Mouse (Mus musculus): ENCODE measurements around the gene Aox2.
A peak's percentile ranks its signal among the peaks of the same experiment; 100 is the strongest.

Aox2 gene

DNA sequence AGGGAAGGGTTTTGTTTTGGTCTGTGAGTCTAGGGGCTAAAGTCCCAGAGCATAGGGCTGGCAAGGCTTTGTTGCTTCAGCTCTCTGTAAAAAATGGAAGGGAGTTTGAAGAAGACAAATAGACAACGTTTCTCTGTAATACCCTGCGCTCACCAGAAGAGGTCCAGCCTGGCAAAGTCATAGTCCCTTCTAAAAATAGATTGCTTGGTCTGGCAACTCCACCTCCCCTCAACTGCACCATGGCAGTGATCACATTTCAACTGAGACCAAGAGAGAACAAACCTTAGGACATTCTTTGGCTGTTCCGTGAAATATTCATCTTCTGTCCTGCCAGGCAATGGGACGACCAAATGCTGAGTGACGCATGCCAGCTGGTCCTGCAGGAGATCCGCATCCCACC, 37.8 kb upstream of the Aox2 start:
- Histone ChIP-seq H3K4me1 (replicated peaks; ENCODE audit: low read depth, low read length) (peaks cover 3% of the 10 kb centered on the region; the same call in 1 of the 2 replicates), H3K9me3 (ENCODE audit: low read length) (no peaks in the 10 kb centered on the region), H3K4me3 (replicated peaks; ENCODE audit: low read length) (no peak overlapping the region), H3K27me3 (ENCODE audit: insufficient read depth, low read length) (no peaks in the 10 kb centered on the region), H3K36me3 (ENCODE audit: insufficient read depth, low read length) (no peaks in the 10 kb centered on the region)
- TF ChIP-seq NANOG (IDR thresholded peaks at IDR 0.05; ENCODE audit: borderline replicate concordance, low read length) (no peak), CTCF (conservative IDR thresholded peaks at IDR 0.05; ENCODE audit: low read length) (peak; percentile 18; the same call in 1 of the 2 replicates), POU5F1 (IDR thresholded peaks at IDR 0.05; ENCODE audit: borderline replicate concordance, low read length) (no peak)

DNA sequence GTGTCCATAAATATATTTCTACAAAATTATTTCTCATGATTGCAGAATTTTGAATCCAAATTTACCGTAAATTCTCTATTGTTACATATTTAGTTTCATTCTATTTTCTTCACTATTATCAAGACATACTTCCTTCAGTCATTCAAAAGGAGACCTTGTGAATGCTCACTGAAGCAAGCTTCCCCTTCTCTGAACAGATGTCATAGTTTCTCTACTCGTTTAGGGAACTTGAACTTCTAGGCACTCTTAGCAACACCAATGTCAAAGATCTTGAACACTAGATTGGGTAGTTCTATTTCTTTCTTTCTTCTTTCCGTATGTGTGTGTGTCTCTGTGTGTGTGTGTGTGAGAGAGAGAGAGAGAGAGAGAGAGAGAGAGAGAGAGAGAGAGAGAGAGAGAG, 33.6 kb upstream of the Aox2 start:
- H3K36me3 ChIP-seq (ENCODE audit: insufficient read depth, low read length), result no peaks in the 10 kb centered on the region
- H3K27me3 ChIP-seq (ENCODE audit: insufficient read depth, low read length), result no peaks in the 10 kb centered on the region
- peaks cover 3% of the 10 kb centered on the region; the same call in 1 of the 2 replicates for H3K4me1 ChIP-seq (replicated peaks; ENCODE audit: low read depth, low read length)
- no peak for TF ChIP-seq CTCF (conservative IDR thresholded peaks at IDR 0.05; ENCODE audit: low read length)
- TF ChIP-seq POU5F1 (IDR thresholded peaks at IDR 0.05; ENCODE audit: borderline replicate concordance, low read length), result no peak
- H3K9me3 ChIP-seq (ENCODE audit: low read length), result no peaks in the 10 kb centered on the region
- H3K4me3 ChIP-seq (replicated peaks; ENCODE audit: low read length), result no peak overlapping the region

- H3K36me3 ChIP-seq (ENCODE audit: insufficient read depth, low read length), result no peaks in the 10 kb centered on the region
- no peaks in the 10 kb centered on the region for H3K27me3 ChIP-seq (ENCODE audit: insufficient read depth, low read length)
- TF ChIP-seq NANOG (IDR thresholded peaks at IDR 0.05; ENCODE audit: borderline replicate concordance, low read length), result no peak
- TF ChIP-seq POU5F1 (IDR thresholded peaks at IDR 0.05; ENCODE audit: borderline replicate concordance, low read length), result no peak
- TF ChIP-seq CTCF (conservative IDR thresholded peaks at IDR 0.05; ENCODE audit: low read length), result no peak
- H3K4me3 ChIP-seq (replicated peaks; ENCODE audit: low read length), result no peak overlapping the region
- H3K4me1 ChIP-seq (replicated peaks; ENCODE audit: low read depth, low read length), result no peaks in the 10 kb centered on the region
- H3K9me3 ChIP-seq (ENCODE audit: low read length), result no peaks in the 10 kb centered on the region
These were observed 29.6 kb upstream of the Aox2 start for GRCm38 (mm10) chr1:58248518-58248917.

GRCm38 (mm10) chr1:58253466-58253865, 24.7 kb upstream of the Aox2 start:
- H3K36me3 ChIP-seq (ENCODE audit: insufficient read depth, low read length), result no peaks in the 10 kb centered on the region
- TF ChIP-seq CTCF (conservative IDR thresholded peaks at IDR 0.05; ENCODE audit: low read length) (no peak), POU5F1 (IDR thresholded peaks at IDR 0.05; ENCODE audit: borderline replicate concordance, low read length) (no peak), NANOG (IDR thresholded peaks at IDR 0.05; ENCODE audit: borderline replicate concordance, low read length) (no peak)
- H3K9me3 ChIP-seq (ENCODE audit: low read length), result no peaks in the 10 kb centered on the region
- H3K27me3 ChIP-seq (ENCODE audit: insufficient read depth, low read length), result no peaks in the 10 kb centered on the region
- H3K4me1 ChIP-seq (replicated peaks; ENCODE audit: low read depth, low read length), result peaks cover 3% of the 10 kb centered on the region; the same call in 1 of the 2 replicates
- no peak overlapping the region; the same call in 1 of the 2 replicates for H3K4me3 ChIP-seq (replicated peaks; ENCODE audit: low read length)

- Histone ChIP-seq H3K4me1 (replicated peaks; ENCODE audit: low read depth, low read length) (peaks cover 3% of the 10 kb centered on the region; the same call in 1 of the 2 replicates), H3K4me3 (replicated peaks; ENCODE audit: low read length) (no peak overlapping the region)
- TF ChIP-seq POU5F1 (IDR thresholded peaks at IDR 0.05; ENCODE audit: borderline replicate concordance, low read length) (no peak), NANOG (IDR thresholded peaks at IDR 0.05; ENCODE audit: borderline replicate concordance, low read length) (no peak), CTCF (conservative IDR thresholded peaks at IDR 0.05; ENCODE audit: low read length) (no peak)
These were observed 20.7 kb upstream of the Aox2 start for GRCm38 (mm10) chr1:58257195-58257991.

DNA sequence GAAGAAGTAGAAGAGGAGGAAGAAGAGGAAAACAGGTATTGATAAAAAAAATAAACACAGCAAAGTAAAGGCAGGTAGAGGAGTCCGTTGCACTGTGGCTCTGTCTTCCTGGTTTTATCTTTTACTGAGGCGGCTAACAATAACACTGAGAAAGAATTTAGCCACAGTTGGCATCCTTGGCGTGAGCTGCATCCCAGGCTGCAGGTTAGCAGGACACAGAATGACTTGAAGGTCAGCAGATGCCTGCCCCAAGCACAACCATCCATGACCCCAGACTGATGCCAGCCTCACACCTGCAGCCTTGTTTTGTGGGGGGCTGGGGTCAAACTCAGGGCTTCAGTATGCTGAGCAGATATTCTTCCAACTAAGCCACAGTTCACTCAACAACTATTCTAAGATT, 17.8 kb upstream of the Aox2 start:
- TF ChIP-seq CTCF (conservative IDR thresholded peaks at IDR 0.05; ENCODE audit: low read length), result no peak
- TF ChIP-seq NANOG (IDR thresholded peaks at IDR 0.05; ENCODE audit: borderline replicate concordance, low read length), result no peak
- TF ChIP-seq POU5F1 (IDR thresholded peaks at IDR 0.05; ENCODE audit: borderline replicate concordance, low read length), result no peak
- H3K27me3 ChIP-seq (ENCODE audit: insufficient read depth, low read length), result no peaks in the 10 kb centered on the region; the same call in 1 of the 2 replicates
- peaks cover 11% of the 10 kb centered on the region; the same call in 1 of the 2 replicates for H3K9me3 ChIP-seq (ENCODE audit: low read length)
- no peaks in the 10 kb centered on the region for H3K36me3 ChIP-seq (ENCODE audit: insufficient read depth, low read length)
- no peaks in the 10 kb centered on the region for H3K4me1 ChIP-seq (replicated peaks; ENCODE audit: low read depth, low read length)
- no peak overlapping the region for H3K4me3 ChIP-seq (replicated peaks; ENCODE audit: low read length)

More at GRCm38 (mm10) chr1:58257195-58257991, 20.7 kb upstream of the Aox2 start:
- Histone ChIP-seq H3K36me3 (ENCODE audit: insufficient read depth, low read length) (no peaks in the 10 kb centered on the region), H3K9me3 (ENCODE audit: low read length) (no peaks in the 10 kb centered on the region), H3K27me3 (ENCODE audit: insufficient read depth, low read length) (no peaks in the 10 kb centered on the region; the same call in 1 of the 2 replicates)

DNA sequence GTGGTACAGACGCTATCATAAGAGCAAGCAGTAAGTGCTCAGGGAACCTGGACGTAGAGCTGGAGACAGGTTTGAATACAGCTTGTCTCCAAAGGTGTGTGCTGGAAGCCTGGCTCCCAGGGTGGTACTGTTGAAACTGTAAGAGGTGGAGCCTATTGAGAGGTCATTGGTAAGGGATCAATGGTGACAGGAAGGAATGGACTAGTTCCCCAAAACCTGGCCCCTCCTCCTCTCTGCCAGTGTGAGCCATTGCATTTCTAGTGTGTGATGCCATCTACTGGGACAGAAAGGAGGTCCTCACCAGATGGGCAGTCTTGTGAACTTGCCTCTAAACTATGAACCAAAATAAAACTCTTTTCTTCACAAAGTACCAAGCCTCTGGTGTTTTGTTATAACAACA, 9.9 kb upstream of the Aox2 start:
- Histone ChIP-seq H3K4me3 (replicated peaks; ENCODE audit: low read length) (no peak overlapping the region), H3K27me3 (ENCODE audit: insufficient read depth, low read length) (no peaks in the 10 kb centered on the region), H3K4me1 (replicated peaks; ENCODE audit: low read depth, low read length) (no peaks in the 10 kb centered on the region), H3K9me3 (ENCODE audit: low read length) (peaks cover 11% of the 10 kb centered on the region; the same call in 1 of the 2 replicates), H3K36me3 (ENCODE audit: insufficient read depth, low read length) (no peaks in the 10 kb centered on the region)
- no peak for TF ChIP-seq CTCF (conservative IDR thresholded peaks at IDR 0.05; ENCODE audit: low read length)
- no peak for TF ChIP-seq POU5F1 (IDR thresholded peaks at IDR 0.05; ENCODE audit: borderline replicate concordance, low read length)
- no peak for TF ChIP-seq NANOG (IDR thresholded peaks at IDR 0.05; ENCODE audit: borderline replicate concordance, low read length)

DNA sequence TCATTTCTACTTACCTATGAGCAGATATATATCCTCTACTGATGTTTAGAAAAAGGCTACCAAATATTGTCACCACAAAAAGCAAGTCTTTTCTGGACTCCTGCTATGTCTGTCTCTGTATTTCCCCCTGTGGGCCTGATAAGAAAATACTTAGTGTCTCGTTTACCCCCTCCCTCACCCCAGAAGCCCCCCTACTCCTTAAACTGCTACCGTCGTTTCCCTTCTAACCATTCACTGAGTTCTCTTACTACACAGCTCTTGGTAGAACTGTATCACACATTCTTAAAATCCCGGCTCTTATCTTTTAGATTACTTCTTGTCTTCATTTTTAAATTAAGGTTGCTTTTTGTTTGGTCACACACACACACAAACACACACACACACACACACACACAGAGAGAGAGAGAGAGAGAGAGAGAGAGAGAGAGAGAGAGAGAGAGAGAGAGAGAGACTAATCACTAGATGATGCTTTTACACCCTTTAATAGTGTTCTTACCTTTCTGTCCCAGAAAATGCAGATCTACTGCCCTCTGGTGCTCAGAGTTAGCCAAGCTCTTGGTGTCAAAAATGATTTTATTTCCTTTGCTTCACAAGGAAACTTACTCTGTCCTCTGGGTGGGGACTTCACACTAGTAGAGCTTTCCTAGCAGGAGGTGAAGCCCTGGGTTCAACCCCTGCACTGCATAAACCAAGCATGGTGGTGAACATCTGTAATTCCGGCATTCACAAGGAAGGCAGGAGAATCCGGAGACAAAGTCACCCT, 7.1 kb upstream of the Aox2 start:
- Histone ChIP-seq H3K36me3 (ENCODE audit: insufficient read depth, low read length) (no peaks in the 10 kb centered on the region), H3K27me3 (ENCODE audit: insufficient read depth, low read length) (no peaks in the 10 kb centered on the region), H3K4me1 (replicated peaks; ENCODE audit: low read depth, low read length) (peaks cover 6% of the 10 kb centered on the region; the same call in 1 of the 2 replicates), H3K4me3 (replicated peaks; ENCODE audit: low read length) (no peak overlapping the region), H3K9me3 (ENCODE audit: low read length) (no peaks in the 10 kb centered on the region)
- TF ChIP-seq NANOG (IDR thresholded peaks at IDR 0.05; ENCODE audit: borderline replicate concordance, low read length) (no peak), POU5F1 (IDR thresholded peaks at IDR 0.05; ENCODE audit: borderline replicate concordance, low read length) (no peak), CTCF (conservative IDR thresholded peaks at IDR 0.05; ENCODE audit: low read length) (peak; percentile 39)
